Mouse (Mus musculus): ENCODE measurements around the gene Stk10.

The Stk10 gene

DNA sequence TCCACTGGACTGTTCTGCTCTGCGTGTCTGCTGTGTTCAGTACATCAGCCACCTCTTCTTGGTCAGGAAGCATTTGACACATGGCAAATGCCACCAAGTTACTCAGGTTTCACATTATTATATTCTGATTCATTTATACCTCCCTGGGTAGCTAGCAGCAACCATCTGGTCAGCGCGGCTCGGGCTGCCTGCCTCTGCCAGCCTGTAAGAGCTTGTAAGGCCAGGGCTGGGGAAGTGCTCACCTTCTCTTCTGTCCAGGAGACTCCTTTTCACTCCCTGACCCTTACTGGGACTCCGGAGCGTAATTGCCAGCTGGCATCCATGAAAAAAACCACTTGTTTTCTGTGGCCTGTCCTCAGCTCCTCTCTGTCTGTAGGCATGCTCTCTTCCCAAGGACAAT lies 16.1 kb downstream of the Stk10 start:
- no peak for DNase-seq (ENCODE audit: low read depth, low spot score)

DNA sequence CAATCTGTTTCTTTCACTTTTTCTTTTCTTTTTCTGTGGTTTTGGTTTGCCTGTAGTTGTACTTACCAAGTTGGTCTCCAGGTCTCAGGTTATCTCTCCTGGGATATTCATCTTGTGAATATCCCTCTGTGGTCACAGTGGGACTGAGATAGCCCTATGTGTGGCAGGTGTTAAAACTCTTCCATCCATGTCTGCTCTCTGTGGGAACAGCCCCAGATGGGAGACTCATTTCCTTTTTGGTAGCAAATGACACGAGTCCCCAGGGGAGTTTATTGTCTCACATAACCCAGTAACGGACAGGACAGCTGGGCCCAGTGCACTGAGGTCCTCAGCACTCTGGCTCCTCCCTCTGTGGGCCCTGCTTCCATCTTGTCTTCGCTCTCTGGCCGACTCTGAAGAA lies 17.0 kb downstream of the Stk10 start:
- no peak for DNase-seq (ENCODE audit: low read depth, low spot score)

DNA sequence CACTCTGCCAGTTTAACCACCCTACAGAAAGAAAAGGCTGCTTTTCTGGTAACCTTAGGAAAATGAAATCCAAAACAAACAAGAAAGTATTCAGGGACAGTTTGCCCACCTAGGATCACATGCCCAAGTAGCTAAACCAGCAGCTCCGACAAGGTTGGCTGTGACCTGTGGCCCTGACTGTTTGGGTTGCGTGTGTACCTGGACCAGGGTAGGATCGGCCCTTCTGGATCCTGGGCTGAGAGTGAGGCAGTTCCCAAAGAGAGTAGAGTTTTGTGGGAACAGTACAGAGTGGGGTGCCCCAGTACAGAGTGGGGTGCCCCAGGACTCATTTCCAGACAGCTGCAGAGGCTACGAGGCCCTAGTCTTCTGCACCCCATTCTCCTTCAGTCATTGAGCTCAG lies 18.0 kb downstream of the Stk10 start:
- DNase-seq (ENCODE audit: low read depth, low spot score) = no peak

DNA sequence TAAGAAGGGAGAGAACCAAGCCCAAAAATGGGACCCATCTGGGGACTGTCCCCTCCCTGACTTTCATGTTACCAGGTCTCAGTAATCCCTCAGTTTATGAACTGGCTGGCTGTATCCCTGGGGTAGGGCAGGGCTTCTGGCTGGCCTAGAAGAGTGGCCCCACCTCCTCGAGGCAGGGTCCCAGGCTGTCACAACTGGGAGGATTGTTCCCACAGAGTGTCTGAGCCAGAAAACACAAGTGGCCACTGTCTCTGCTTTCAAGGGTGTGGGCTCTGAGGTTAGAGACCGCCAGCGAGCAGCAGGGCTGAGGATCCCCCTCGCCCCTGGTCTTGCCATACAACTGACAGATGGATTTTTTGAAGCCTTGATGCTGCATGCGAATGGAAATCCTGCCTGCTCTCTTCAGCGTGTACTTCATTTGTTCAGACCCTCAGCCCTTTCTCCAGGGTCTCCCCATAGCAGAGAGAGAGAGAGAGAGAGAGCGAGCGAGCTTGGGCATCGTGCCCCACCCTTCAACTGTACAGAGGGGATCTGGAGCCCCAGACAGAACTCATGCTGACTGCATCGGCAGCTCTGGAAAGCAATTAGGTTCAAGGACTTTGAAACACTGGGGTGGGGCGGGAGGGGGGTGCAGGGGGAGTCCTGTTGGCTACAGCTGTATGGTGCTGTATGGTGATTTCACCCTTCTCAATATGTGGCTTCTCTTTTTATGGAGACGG lies 18.6 kb downstream of the Stk10 start:
- no peak for DNase-seq (ENCODE audit: low read depth, low spot score)

DNA sequence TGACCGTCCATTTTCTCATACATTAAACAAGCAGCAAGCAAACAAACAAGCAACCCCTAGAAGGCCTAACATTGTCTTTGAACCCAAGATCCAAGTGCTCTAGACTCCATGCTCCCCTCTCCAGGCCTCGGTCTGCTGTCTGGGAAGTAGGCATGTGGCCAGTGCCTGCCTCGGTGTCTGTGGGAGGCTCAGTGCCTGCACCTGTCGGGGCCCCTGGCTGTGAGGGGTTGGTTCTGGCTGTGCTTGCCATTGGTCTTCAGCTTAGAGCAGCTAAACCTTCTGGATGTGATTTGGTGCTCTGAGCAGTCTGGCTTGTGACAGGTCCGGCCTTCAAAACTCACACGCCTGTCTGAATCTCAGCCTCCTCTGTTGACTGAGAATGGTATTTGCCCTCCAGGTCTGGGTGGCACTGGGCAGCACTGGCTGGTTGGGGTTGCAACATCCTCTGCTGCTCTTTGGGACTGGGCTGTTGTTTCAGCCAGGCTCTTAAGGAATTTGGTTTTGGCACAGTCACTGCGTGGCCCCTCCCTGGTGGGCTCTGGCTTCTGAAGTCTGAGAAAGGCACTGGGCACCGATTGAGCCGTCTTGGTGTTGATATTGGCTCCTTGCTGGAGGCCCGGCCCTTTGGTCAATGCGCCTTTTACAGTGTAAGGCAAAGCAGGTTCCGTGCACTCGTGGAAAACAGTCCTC lies 19.4 kb downstream of the Stk10 start:
- no peak for DNase-seq (ENCODE audit: low read depth, low spot score)

DNA sequence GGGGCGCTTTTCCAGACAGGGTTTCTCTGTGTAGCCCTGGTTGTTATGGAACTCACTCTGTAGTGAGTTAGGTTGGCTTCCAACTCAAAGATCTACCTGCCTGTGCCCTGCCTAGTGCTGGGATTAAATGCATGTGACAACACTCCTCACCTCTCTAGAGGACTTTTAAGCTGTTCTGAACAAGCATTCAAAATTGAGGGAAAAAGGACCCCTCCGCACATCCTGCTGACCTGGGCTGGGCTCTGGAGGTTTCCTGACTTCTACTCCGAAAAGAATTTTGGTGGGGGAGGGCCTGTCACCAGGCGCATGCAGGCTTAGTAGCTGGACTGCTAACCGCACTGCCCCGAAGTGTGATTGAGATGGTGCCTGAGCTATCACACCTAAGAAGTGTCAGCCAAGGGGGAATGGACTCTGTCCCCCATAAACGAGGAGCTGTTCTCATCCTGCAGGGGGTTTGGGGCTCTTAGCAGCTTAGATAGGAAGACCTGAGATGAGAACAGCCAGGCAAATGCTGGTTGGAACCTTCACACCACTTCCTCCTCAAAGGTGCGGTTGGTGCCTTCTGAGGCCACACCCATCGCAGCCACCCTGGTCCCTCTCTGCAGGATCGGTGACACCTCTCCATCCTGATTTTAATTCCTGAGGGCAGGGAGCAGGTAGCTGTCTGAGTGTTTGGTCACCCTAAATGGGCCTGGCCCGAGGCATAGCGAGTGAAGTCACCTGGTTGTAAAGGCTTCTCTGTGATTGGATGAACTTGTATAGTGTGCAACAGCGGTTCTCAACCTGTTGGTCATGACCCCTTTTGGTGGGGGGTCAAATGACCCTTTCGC lies 20.4 kb downstream of the Stk10 start:
- no peak for DNase-seq (ENCODE audit: low read depth, low spot score)

DNA sequence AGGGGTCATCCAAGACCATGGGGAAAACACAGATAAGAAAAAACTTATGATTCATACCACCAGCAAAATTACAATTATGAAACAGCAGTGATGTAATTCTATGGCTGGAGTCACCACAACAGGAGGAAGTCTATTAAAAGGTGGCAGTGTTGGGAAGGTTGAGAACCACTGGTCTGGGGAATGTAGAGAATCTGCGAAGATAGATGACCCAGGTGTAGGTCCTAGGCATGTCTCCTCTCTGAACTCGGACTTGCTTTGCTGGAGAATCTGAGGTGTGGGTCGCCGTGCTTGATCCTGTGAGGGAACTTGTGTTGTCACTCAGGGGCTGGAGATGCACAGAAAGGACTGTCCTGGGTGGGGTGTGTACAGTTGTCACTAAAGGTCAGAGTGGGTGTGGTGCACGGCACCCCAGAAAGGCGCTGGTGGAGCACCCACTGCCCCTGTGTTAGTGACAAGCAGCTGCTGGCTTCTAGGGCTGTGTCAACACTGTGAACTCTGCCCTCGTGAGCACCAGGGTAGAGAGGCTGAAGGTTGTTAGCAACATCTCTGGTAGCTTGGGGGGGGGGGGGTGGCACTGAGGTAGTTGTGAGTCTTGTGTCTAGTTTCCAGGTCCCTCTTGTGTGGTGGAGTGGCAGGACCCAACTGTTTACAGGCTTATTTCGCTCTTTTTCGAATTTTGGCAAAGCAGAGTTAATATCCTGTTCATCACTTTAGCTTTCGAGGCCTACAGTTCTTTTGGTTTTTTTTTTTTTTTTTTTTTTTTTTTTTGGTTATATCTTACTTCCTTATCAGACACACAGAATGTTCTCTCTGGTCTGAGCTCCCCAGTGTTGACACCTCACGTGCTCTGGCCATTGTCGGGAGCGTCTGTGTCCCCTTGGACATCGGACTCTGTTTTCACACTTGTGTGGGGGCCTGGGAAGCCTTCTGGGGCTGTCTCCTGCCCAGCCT lies 21.3 kb downstream of the Stk10 start:
- DNase-seq (ENCODE audit: low read depth, low spot score) = no peak

DNA sequence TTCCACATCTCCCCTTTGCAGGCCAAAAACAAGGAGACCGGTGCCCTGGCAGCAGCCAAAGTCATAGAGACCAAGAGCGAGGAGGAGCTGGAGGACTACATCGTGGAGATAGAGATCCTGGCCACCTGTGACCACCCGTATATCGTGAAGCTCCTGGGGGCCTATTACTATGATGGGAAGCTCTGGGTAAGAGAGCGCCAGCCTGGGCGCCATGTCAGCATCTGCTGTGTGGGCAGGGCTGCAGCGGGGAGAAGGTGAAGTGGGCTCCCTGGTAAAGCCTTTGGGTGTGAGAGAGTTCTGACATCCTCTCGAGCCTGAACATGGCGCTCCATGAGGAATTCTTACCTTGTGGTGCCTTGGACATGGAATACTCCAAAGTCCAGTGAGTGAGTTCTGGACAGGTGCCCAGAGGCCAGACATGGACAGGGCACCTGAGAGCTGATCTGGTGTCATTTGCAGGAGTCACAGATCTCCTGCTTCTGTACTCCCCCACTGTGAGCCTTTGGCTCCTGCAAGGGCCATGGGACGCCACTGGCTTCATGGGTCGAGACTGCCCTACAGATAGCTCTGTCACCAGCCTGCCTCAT lies 22.1 kb downstream of the Stk10 start:
- no peak for DNase-seq (ENCODE audit: low read depth, low spot score)

DNA sequence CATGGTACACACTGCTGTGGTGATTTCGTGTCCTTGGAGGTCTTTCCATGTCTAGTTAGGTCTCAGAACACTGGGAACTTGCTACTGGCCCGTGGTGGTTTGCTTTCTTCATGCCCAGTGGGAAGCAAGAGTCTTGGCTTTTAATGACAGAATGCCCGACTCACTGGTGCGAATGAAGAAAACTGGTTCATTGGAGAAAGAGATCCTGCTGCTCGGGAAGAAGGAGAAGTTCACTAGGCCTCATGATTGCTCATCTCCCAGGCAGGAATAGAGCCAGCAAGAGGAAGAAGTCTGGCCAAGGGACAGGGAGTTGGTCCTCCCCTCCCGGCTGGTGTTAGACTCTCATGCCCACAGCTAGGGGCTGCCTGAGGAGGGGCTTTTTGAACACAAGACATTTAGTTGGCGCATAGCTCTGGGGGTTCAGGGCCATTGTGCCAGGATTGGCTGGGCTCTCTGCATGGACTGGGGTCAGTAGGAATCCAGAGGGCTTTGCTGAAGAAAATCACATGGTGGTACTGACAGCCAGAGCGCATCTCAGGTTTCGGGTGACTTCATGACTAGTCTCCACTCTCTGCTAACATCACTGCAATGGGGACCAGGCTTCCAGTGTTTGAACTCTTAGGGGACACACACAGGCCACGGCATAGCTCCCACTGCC lies 23.4 kb downstream of the Stk10 start:
- DNase-seq (ENCODE audit: low read depth, low spot score) = no peak

DNA sequence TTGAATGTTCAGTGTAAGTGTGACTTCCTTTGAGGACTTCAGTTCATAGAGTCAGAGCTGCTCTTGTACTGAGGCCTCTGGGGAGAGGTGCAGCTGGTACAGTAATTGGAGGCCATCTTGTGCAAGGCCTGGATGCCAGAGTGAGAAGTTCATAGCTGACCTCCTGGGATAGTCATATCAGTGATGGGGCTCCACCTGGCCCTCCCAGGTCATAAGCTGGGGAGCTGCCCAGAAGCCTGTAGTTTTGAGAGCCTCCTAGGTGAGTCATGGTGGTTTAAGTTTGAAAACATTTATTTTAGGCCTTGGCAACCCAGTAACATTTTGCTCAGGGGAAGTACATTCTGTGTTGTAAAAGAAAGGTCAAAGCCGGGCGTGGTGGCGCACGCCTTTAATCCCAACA lies 24.9 kb downstream of the Stk10 start:
- no peak for DNase-seq (ENCODE audit: low read depth, low spot score)

DNA sequence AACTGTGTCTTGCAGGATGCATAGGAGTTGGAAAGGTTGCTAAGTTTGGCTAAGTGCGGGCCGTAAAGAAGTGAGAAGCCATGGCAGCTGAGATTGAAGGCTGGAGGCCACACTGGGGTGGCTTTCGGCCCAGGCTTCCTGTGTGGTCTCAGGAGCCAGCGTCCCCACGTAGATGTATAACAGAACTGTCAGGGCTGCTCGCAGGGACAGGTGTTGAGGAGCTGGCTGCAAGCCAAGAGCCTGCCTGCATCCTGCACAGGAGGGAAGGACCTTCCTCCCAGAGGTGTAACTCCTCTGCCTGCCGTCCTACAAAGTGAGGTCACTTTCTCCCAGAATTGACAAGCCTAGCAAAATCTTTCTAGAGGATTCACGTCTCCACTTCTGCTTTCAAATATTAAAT lies 25.6 kb downstream of the Stk10 start:
- peak; percentile 55 for DNase-seq (ENCODE audit: low read depth, low spot score)

DNA sequence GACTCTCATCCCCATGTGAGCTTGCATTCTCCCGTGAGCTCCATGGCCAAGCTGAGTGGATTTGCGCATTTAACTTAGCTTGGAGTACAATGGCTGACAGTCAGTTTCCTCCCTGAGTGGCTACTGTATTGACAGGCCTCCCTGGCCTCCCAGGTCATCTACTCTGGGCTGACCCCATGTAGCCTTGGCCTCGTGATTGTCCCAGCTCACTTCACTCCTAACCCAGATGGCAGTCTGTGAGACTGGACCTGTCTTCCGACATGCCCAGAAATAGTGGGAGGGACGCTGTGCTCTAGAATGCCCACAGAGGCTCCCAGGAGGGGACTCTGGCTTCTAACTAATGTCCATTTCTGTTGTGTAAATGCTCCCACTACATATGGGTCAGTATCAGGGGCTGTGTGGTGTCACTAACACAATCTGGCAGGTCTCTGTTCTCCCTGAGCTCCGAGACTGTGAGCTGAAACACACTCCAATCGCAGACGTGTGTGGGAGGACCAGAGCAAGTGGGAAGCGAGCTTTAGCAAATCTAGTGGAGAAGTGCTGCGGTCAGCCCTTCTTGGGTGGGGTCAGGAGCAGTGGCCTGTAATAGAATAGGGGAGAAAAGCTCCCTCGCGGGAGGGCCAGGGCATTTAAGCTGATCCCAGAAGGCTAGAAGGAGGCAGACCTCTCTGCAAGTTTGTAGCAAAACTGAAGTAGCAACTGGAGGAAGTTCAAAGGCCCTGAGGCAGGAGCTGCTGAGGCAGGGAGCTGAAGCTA lies 27.1 kb downstream of the Stk10 start:
- DNase-seq (ENCODE audit: low read depth, low spot score) = no peak

DNA sequence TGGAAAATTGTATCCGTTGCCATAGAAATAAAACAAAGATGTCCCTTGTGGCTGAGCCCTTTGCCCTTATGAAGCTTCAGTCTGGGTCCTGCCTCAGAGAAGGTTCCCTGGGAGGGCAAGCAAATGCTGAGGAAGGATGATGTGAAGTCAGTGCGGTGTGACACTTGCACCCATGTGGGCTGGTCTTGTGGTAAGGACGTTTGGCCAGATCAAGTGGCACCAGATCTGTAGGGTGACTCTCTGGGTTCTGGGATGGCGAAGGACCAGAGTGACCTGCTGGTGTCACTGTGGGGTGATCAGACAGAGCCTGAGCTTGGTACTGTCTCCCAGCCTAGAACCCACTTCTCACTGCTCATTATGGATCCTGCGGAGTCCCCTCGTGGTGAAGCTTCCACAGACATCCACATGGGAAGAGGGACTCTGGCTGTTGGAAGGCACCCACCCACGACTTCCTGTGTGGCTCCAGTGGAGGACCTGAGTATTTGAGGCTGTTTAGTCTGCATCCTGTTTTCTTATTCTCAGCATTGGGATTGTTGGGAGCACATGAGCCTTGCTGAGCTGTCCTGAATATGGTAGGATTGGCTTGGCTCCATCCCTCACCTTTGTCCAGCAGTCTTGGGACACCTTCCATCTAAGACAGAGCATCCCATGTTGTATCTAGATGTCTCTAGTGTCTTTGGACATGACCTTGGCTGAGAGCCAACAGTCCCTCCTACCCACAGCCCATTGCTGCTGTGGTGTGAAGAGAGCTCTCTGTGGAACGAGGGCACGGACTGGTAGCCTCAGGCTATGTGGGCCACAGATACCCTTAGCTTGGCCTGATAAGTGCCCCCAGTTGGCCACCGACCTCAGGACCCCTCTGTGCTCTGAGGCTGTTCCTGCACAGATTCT lies 28.6 kb downstream of the Stk10 start:
- no peak for DNase-seq (ENCODE audit: low read depth, low spot score)

DNA sequence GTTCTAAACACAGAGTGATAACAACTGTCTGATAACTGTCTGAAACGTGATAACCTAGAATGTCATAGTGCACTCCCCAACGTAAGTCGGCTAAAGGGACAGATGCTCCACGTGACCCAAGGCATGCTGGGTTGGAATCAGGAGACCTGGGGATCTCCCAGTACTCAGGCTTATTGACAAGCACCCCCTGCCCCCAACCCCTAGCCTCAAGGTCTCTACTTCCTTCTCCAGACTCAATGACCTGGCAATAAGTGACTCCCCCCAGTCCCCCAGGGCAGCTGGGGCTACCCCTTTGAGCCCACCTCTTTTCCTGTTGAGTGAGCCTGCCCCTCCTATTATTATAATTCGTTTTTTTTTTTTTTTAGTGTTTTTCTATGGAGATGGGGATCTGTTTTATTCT lies 29.6 kb downstream of the Stk10 start:
- DNase-seq (ENCODE audit: low read depth, low spot score) = peak; percentile 33

DNA sequence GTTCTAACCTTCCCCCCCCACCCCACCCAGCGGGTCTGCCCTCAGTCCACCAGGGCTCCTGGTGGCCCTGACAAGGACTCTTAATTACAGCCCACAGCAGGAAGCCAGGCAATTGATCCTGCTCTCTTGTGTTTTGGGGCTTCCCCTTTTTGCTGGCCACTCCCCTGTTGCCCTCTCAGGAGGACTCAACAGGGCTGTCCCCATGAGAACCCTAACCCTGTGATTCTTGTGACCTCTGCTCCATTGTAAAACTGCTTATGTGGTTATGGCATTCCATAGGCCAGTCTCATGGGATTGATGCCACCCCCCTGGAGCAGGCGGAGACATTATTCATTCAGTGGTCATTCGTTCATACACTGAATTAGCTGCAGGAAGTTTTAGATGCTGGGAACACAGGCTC lies 30.6 kb downstream of the Stk10 start:
- DNase-seq (ENCODE audit: low read depth, low spot score) = no peak

DNA sequence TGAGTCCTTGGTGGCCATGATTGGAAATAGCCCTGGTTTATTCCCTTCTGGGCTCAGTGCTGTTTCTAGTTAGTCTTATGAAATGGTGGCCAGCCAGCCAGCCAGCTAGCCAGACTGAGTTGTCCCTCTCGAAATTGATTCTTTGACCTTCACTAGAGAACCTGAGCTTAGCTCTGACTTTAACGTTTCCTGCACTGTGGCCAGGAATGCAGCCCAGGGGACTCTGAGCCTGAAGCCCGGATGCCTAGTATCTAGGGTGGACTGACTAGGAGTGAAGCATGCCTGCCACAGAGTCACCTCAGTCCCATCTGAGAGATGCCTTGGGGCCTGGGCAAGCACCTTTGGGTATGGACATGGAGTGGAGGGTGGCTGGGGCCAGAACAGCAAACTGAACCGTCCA lies 31.5 kb downstream of the Stk10 start:
- no peak for DNase-seq (ENCODE audit: low read depth, low spot score)

DNA sequence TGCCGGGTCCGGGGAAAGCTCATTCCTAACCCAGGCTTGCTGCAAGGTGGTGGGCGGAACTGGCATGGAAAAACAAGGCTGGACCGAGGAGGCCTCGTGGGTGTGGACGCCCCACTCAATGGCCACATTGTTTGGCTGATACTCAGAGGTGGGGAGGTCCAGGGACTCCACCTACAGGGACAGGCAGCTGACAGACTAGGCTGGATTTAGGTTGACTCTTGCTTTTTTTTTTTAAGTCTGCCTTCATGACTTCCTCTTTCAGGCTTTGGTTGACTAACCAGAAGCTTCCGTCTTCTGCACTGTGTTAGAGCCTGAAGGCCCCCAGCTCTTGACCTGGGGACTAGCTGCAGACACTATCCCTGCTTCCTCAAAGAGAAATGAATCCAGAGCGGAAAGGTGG lies 32.0 kb downstream of the Stk10 start:
- DNase-seq (ENCODE audit: low read depth, low spot score) = peak; percentile 90

DNA sequence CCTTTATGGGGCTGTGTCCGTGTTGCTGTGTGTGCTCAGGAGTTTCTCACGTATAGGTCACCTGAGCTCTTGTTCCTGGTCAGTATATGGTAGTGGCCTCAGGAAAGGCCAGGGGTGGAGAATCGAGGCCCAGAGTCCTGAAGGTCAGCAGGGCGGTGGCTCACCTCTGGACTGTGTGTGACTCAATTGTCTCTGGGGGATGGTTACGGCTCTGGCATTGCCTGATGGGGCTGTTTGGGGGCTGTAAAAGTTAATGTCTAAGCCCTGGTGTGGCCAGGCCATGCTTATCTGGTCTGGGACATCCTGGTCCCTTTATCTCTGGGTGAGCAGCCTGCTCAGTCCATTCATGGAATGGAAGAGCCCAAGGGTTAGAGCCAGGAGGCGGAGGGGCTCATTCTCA lies 33.1 kb downstream of the Stk10 start:
- no peak for DNase-seq (ENCODE audit: low read depth, low spot score)

Measured in A20 (cell line).